Mouse (Mus musculus): ENCODE measurements at regions not wholly inside any gene's neighbourhood (a gene's known extent, or its start where the extent isn't known, plus 50 kb on each side); places are given as distances from the start of the nearest gene placed in this dataset.

- DNase-seq (ENCODE audit: low spot score in 2 of 2) = no peak
These were observed 157.6 kb upstream of the Cox10 start for GRCm38 (mm10) chr11:64236873-64237272.

GRCm38 (mm10) chr11:64230071-64230470, 150.8 kb upstream of the Cox10 start:
- DNase-seq (ENCODE audit: low spot score in 2 of 2) = no peak

GRCm38 (mm10) chr11:64220888-64221287, 141.6 kb upstream of the Cox10 start:
- DNase-seq (ENCODE audit: low spot score in 2 of 2) = no peak

GRCm38 (mm10) chr11:64217181-64217580, 137.9 kb upstream of the Cox10 start:
- DNase-seq (ENCODE audit: low spot score in 2 of 2) = no peak

- no peak for DNase-seq (ENCODE audit: low spot score in 2 of 2)
These were observed 131.6 kb upstream of the Cox10 start for GRCm38 (mm10) chr11:64210916-64211315.

GRCm38 (mm10) chr11:64208306-64208705, 129.0 kb upstream of the Cox10 start:
- no peak for DNase-seq (ENCODE audit: low spot score in 2 of 2)

- DNase-seq (ENCODE audit: low spot score in 2 of 2) = no peak
These were observed 128.1 kb upstream of the Cox10 start for GRCm38 (mm10) chr11:64207358-64207864.

GRCm38 (mm10) chr11:64206155-64206554, 126.9 kb upstream of the Cox10 start:
- no peak for DNase-seq (ENCODE audit: low spot score in 2 of 2)

- no peak for DNase-seq (ENCODE audit: low spot score in 2 of 2)
These were observed 125.8 kb upstream of the Cox10 start for GRCm38 (mm10) chr11:64205069-64205468.

GRCm38 (mm10) chr11:64204305-64204704, 125.0 kb upstream of the Cox10 start:
- DNase-seq (ENCODE audit: low spot score in 2 of 2) = no peak

- no peak for DNase-seq (ENCODE audit: low spot score in 2 of 2)
These were observed 121.6 kb upstream of the Cox10 start for GRCm38 (mm10) chr11:64200874-64201273.

GRCm38 (mm10) chr11:64195272-64195671, 116.0 kb upstream of the Cox10 start:
- DNase-seq (ENCODE audit: low spot score in 2 of 2) = no peak

- no peak for DNase-seq (ENCODE audit: low spot score in 2 of 2)
These were observed 109.4 kb upstream of the Cox10 start for GRCm38 (mm10) chr11:64188701-64189100.

- no peak for DNase-seq (ENCODE audit: low spot score in 2 of 2)
These were observed 108.5 kb upstream of the Cox10 start for GRCm38 (mm10) chr11:64187488-64188444.

GRCm38 (mm10) chr11:64187007-64187406, 107.7 kb upstream of the Cox10 start:
- no peak for DNase-seq (ENCODE audit: low spot score in 2 of 2)

- no peak for DNase-seq (ENCODE audit: low spot score in 2 of 2)
These were observed 107.3 kb upstream of the Cox10 start for GRCm38 (mm10) chr11:64186590-64186989.

- DNase-seq (ENCODE audit: low spot score in 2 of 2) = no peak
These were observed 100.8 kb upstream of the Cox10 start for GRCm38 (mm10) chr11:64180036-64180435.

- no peak for DNase-seq (ENCODE audit: low spot score in 2 of 2)
These were observed 94.3 kb upstream of the Cox10 start for GRCm38 (mm10) chr11:64173421-64174062.

- DNase-seq (ENCODE audit: low spot score in 2 of 2) = no peak
These were observed 93.7 kb upstream of the Cox10 start for GRCm38 (mm10) chr11:64172926-64173325.

GRCm38 (mm10) chr11:64168626-64169025, 89.4 kb upstream of the Cox10 start:
- DNase-seq (ENCODE audit: low spot score in 2 of 2) = peak; percentile 3 to 5

GRCm38 (mm10) chr11:64164796-64165195, 85.5 kb upstream of the Cox10 start:
- DNase-seq (ENCODE audit: low spot score in 2 of 2) = no peak

- DNase-seq (ENCODE audit: low spot score in 2 of 2) = peak; percentile 9 to 20
These were observed 79.0 kb upstream of the Cox10 start for GRCm38 (mm10) chr11:64158281-64158680.

All from left cerebral cortex, adult 18-20 months (tissue).